Mouse (Mus musculus) forebrain, embryonic 13.5 days (tissue): ENCODE data around the gene Ttc3. TPM values are rescaled to one million over a fixed set of nuclear protein-coding genes. Genes with fewer than 3 reads are reported as not detected.

ENCODE experiments used
- ATAC-seq: fragments of 200-750 bp; cut with Nextera tagmentation; 2 replicates; pipeline ENCODE4 v1.8.0; 2017
- H3K27ac ChIP-seq: fragments of 300-500 bp; sonication (generic); 2 replicates; pipeline ENCODE4 v1.5.1; 2015; ENCODE audit warnings: inconsistent platforms, mild to moderate bottlenecking, moderate library complexity
- H3K27me3 ChIP-seq: fragments of 300-500 bp; sonication (generic); 2 replicates; pipeline ENCODE4 v1.6.1; 2015; ENCODE audit warnings: mild to moderate bottlenecking, inconsistent platforms
- H3K36me3 ChIP-seq: fragments of 300-500 bp; sonication (generic); 2 replicates; pipeline ENCODE4 v1.6.1; 2015; ENCODE audit warnings: mild to moderate bottlenecking, inconsistent platforms; ENCODE audit not compliant: poor library complexity, severe bottlenecking
- H3K4me1 ChIP-seq: fragments of 300-500 bp; sonication (generic); 2 replicates; pipeline ENCODE4 v1.6.1; 2015; ENCODE audit warnings: inconsistent platforms
- H3K4me2 ChIP-seq: fragments of 300-500 bp; sonication (generic); 2 replicates; pipeline ENCODE4 v1.6.1; 2015; ENCODE audit warnings: inconsistent platforms, mild to moderate bottlenecking, moderate library complexity
- H3K4me3 ChIP-seq: fragments of 300-500 bp; sonication (generic); 2 replicates; pipeline ENCODE4 v1.5.1; 2015; ENCODE audit warnings: mild to moderate bottlenecking, inconsistent platforms
- H3K9ac ChIP-seq: fragments of 300-500 bp; sonication (generic); 2 replicates; pipeline ENCODE4 v1.6.1; 2015; ENCODE audit warnings: mild to moderate bottlenecking, inconsistent platforms
- H3K9me3 ChIP-seq: fragments of 300-500 bp; sonication (generic); replicated peaks from 2 replicates; pipeline ENCODE4 v1.6.1; 2016; ENCODE audit warnings: inconsistent platforms
- WGBS: fragments of 180-500 bp; shearing (Covaris S2); methylation state at CpG from one replicate; pipeline ENCODE4 v1.1.7; 2015; 5-methylcytosine and 5-hydroxymethylcytosine counted together
- polyA plus RNA-seq: library from polyadenylated mRNA; unstranded; fragments of >200 nt; fragmentation: Nextera tagmentation; extraction: Ambion mirVana; gene quantifications from 2 replicates; pipeline ENCODE4 v1.2.1, GENCODE M21; 2015

Ttc3 gene
- polyA plus RNA-seq, 1 experiment from 2014 or later = 644 TPM

DNA sequence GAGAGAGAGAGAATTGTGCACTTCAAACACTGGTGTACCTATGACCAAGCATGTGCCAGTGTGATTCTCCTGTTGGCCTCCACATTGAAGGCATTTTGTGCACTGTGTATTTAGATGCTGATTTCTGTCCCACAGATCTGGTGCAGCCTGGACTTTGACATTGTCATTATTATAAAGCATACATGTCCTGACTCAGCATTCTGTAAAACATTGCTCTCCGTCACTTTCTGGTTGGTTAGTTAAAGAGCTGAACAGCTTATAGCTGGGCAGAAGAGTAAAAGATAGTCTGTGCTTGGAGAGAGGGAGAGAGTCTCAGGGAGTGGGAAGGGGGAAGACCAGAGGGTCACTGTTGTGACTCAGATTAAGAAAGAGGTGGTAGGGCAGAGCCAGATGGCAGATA, 24.7 kb upstream of the Ttc3 start:
- Histone ChIP-seq H3K4me2 (no peak overlapping the region), H3K9ac (no peak overlapping the region), H3K27ac (no peak overlapping the region), H3K27me3 (no peaks in the 10 kb centered on the region), H3K9me3 (no peaks in the 10 kb centered on the region), H3K36me3 (no peaks in the 10 kb centered on the region), H3K4me1 (peaks cover 9% of the 10 kb centered on the region; the same call in 1 of the 2 replicates), H3K4me3 (no peak overlapping the region)
- 84% methylated on average over 1 of the region's 1 CpGs for WGBS
- no peak for ATAC-seq

GRCm38 (mm10) chr16:94347080-94347731, 23.2 kb upstream of the Ttc3 start:
- WGBS = 79% methylated on average over 7 of the region's 7 CpGs
- Histone ChIP-seq H3K27me3 (no peaks in the 10 kb centered on the region), H3K4me1 (peaks cover 9% of the 10 kb centered on the region; the same call in 1 of the 2 replicates), H3K27ac (no peak overlapping the region), H3K9ac (no peak overlapping the region), H3K4me3 (no peak overlapping the region), H3K36me3 (no peaks in the 10 kb centered on the region), H3K4me2 (no peak overlapping the region), H3K9me3 (no peaks in the 10 kb centered on the region)
- no peak for ATAC-seq

GRCm38 (mm10) chr16:94348779-94349178, 21.6 kb upstream of the Ttc3 start:
- WGBS = 93% methylated on average over 2 of the region's 2 CpGs
- H3K4me2 ChIP-seq = no peak overlapping the region
- ATAC-seq = no peak
- no peak overlapping the region for H3K9ac ChIP-seq
- H3K9me3 ChIP-seq = no peaks in the 10 kb centered on the region
- H3K36me3 ChIP-seq = no peaks in the 10 kb centered on the region
- no peak overlapping the region for H3K27ac ChIP-seq
- peaks cover 9% of the 10 kb centered on the region; the same call in 1 of the 2 replicates for H3K4me1 ChIP-seq
- no peak overlapping the region for H3K4me3 ChIP-seq
- no peaks in the 10 kb centered on the region for H3K27me3 ChIP-seq

GRCm38 (mm10) chr16:94349588-94350286, 20.7 kb upstream of the Ttc3 start:
- H3K4me2 ChIP-seq = no peak overlapping the region
- H3K4me3 ChIP-seq = no peak overlapping the region
- H3K27me3 ChIP-seq = no peaks in the 10 kb centered on the region
- peaks cover 9% of the 10 kb centered on the region; the same call in 1 of the 2 replicates for H3K4me1 ChIP-seq
- H3K27ac ChIP-seq = no peak overlapping the region
- ATAC-seq = no peak
- H3K9ac ChIP-seq = no peak overlapping the region
- no peaks in the 10 kb centered on the region for H3K9me3 ChIP-seq
- H3K36me3 ChIP-seq = no peaks in the 10 kb centered on the region
- 68% methylated on average over 11 of the region's 11 CpGs for WGBS

DNA sequence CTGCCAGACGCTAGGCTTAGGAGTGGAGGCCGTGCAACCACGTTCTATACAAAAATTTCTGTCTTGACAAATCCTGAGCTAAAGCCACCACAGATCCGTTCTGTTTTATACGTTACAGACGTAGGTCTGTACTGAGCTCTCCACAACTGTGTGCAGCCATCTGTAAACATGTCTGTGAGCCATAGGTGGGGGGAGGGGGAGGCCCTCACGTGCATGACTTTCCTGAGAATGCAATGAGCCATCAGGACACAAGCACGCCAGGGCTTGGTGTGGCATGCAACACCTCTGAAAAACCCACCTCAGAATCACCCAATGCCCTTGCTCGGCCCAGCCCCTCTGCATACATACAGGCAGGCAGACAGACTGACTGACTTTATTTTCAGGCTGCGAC, 20.1 kb upstream of the Ttc3 start:
- H3K36me3 ChIP-seq = no peaks in the 10 kb centered on the region
- no peak overlapping the region for H3K4me2 ChIP-seq
- no peak overlapping the region for H3K27ac ChIP-seq
- no peak overlapping the region for H3K4me3 ChIP-seq
- H3K9me3 ChIP-seq = no peaks in the 10 kb centered on the region
- 72% methylated on average over 10 of the region's 10 CpGs for WGBS
- no peak overlapping the region for H3K9ac ChIP-seq
- peaks cover 9% of the 10 kb centered on the region; the same call in 1 of the 2 replicates for H3K4me1 ChIP-seq
- no peak for ATAC-seq
- H3K27me3 ChIP-seq = no peaks in the 10 kb centered on the region

GRCm38 (mm10) chr16:94354450-94354849, 16.0 kb upstream of the Ttc3 start:
- ATAC-seq = peak; percentile 61; the same call in 1 of the 2 replicates
- WGBS = 55% methylated on average over 9 of the region's 9 CpGs
- Histone ChIP-seq H3K36me3 (no peaks in the 10 kb centered on the region), H3K4me3 (no peak overlapping the region), H3K4me2 (no peak overlapping the region), H3K27ac (no peak overlapping the region), H3K4me1 (peaks cover 9% of the 10 kb centered on the region; the same call in 1 of the 2 replicates), H3K9me3 (no peaks in the 10 kb centered on the region), H3K9ac (no peak overlapping the region), H3K27me3 (no peaks in the 10 kb centered on the region)

- ATAC-seq = no peak
Observed at GRCm38 (mm10) chr16:94356046-94356445, 14.4 kb upstream of the Ttc3 start.

DNA sequence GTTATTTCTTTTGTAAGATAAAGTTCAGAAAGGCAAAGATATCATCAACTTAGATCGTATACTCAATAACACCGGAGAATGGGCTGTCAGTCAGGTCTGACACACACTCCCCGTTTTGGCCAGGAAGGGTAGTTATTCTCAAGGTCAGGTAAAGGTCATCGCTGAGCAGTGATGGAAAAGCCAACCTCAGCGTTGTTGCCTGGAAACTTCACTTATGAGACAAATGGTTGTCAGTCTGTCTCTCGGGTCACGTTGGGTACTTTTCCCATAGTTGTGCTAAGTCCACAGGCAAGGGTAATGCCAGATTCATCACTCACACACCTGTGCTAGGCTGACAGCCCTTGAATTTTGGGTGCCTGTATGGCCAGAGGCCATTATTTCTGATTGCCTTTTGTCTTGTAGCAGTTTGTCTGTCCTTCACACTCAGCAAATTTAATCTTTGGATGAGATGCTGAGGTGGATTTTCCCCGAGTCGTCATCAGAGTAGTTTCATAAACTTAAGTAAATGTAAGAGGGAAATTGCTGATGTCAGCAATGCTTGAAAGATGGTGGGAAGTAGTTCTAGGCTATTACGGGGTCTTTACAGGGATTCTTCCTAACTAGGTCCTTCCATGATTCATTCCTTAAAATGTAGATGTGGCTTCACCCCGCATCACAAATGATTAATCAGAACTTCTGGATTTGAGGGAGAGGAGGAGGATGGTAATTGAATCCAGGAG, 13.5 kb upstream of the Ttc3 start:
- H3K4me3 ChIP-seq = no peak overlapping the region
- H3K27ac ChIP-seq = no peak overlapping the region
- H3K4me2 ChIP-seq = no peak overlapping the region
- 89% methylated on average over 11 of the region's 11 CpGs for WGBS
- no peaks in the 10 kb centered on the region for H3K36me3 ChIP-seq
- no peaks in the 10 kb centered on the region for H3K9me3 ChIP-seq
- no peak for ATAC-seq
- no peaks in the 10 kb centered on the region for H3K27me3 ChIP-seq
- no peak overlapping the region for H3K9ac ChIP-seq
- peaks cover 2% of the 10 kb centered on the region for H3K4me1 ChIP-seq

More at GRCm38 (mm10) chr16:94356046-94356445, 14.4 kb upstream of the Ttc3 start:
- H3K4me3 ChIP-seq = no peak overlapping the region
- H3K27me3 ChIP-seq = no peaks in the 10 kb centered on the region
- H3K4me1 ChIP-seq = no peaks in the 10 kb centered on the region
- 74% methylated on average over 7 of the region's 7 CpGs for WGBS
- H3K9me3 ChIP-seq = no peaks in the 10 kb centered on the region
- H3K36me3 ChIP-seq = no peaks in the 10 kb centered on the region
- no peak overlapping the region for H3K27ac ChIP-seq
- H3K4me2 ChIP-seq = no peak overlapping the region
- no peak overlapping the region for H3K9ac ChIP-seq

- Histone ChIP-seq H3K36me3 (no peaks in the 10 kb centered on the region), H3K27me3 (no peaks in the 10 kb centered on the region), H3K4me3 (no peak overlapping the region), H3K27ac (no peak overlapping the region), H3K9me3 (no peaks in the 10 kb centered on the region), H3K9ac (no peak overlapping the region), H3K4me2 (no peak overlapping the region), H3K4me1 (peaks cover 7% of the 10 kb centered on the region)
- WGBS = 88% methylated on average over 3 of the region's 3 CpGs
- ATAC-seq = no peak
Observed at GRCm38 (mm10) chr16:94358091-94358490, 12.3 kb upstream of the Ttc3 start.

DNA sequence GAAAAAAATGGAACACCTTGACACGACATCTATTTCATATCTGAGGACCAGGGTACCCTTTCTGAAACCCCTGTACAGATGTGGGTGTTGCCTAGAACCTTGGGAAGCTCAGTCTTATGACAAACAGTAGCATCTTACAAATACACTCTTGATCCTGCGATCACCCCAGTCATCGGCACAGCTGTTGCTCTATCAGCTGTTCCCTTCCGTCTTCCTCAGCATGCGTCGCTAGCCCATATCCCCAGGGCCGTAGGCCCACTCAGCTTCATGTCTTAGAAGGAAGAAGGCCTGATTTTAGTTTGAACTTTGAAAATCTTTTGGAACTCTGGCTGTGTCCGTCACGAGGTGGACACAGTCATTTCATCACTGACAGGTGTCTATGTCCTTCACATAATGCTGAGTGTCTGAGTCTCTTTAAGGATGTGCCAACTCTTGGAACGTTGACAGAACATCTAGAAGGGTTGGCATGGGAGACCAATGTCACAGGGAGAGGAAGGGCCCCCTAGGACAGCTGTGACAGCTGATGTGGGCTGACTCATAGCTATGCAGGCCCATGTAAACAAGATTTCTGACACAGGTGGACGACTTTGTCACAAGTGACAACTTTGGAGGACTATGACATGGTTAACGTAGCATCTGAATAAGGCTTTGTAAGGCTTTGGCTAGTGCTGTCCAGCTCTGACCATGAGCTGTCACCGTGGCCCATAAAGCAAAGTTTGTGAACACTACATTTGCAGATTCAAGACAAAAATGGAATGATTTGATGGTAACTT, 9.7 kb upstream of the Ttc3 start:
- H3K9me3 ChIP-seq = no peaks in the 10 kb centered on the region
- 91% methylated on average over 13 of the region's 13 CpGs for WGBS
- H3K27ac ChIP-seq = no peak overlapping the region
- no peak for ATAC-seq
- H3K36me3 ChIP-seq = peaks cover 4% of the 10 kb centered on the region; the same call in 1 of the 2 replicates
- H3K27me3 ChIP-seq = no peaks in the 10 kb centered on the region
- no peak overlapping the region for H3K4me3 ChIP-seq
- no peak overlapping the region for H3K9ac ChIP-seq
- no peak overlapping the region for H3K4me2 ChIP-seq
- peaks cover 7% of the 10 kb centered on the region for H3K4me1 ChIP-seq

DNA sequence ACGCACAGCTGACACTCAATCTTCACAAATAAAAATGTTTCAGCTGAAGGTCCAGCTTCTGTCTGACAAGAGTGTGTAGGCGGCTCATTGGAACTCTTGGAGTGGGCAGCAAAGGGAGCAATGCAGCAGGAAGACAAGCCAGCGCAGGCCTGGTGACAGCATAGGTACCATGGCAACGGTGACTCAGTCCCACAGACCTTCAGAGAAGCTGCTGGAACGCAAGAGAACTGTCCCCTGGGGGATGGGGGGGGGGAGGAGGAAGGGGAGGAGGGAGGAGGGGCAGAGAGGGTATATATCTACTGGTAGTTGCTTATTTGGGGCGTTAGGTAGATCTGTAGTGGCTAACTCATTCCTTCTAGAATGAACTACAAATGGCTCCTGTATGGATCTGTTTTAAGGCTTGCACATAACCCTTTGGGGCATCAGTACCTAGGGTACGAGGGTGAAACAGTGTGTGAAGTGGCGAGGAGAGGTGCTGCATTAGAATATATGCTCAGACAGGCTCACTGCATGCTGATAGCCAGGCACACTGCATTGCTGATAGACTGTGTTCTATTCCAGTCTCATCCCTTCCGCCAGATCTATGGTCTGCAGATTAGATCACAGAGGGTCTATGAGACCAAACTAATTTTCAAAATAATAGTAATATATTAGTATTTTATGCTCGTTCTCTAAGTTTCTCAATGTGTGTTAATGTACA, 8.1 kb upstream of the Ttc3 start:
- ATAC-seq = peak; percentile 71; the same call in 1 of the 2 replicates
- no peak overlapping the region for H3K4me2 ChIP-seq
- H3K9ac ChIP-seq = no peak overlapping the region; the same call in 1 of the 2 replicates
- H3K9me3 ChIP-seq = no peaks in the 10 kb centered on the region
- no peak overlapping the region; the same call in 1 of the 2 replicates for H3K27ac ChIP-seq
- H3K36me3 ChIP-seq = peaks cover 4% of the 10 kb centered on the region; the same call in 1 of the 2 replicates
- peaks cover 7% of the 10 kb centered on the region for H3K4me1 ChIP-seq
- 47% methylated on average over 10 of the region's 10 CpGs for WGBS
- no peaks in the 10 kb centered on the region for H3K27me3 ChIP-seq
- H3K4me3 ChIP-seq = no peak overlapping the region
